Mouse (Mus musculus) monocyte, adult 2 months (primary cell): Measurements from ENCODE around the gene Ankrd1.

ENCODE experiments used
- DNase-seq, 2 experiments: peaks; one replicate each; pipeline ENCODE4 v3.0.0; 2022; ENCODE audit warnings: low spot score in 2 of 2, low read depth in 1 of 2

Gene Ankrd1

GRCm38 (mm10) chr19:36119783-36120471, at the start of gene Ankrd1:
Ankrd1 (minus strand) TSS chr19:36120099.
- DNase-seq: no peak

- DNase-seq: no peak
These were observed 49.2 kb upstream of the Ankrd1 start for GRCm38 (mm10) chr19:36169101-36169500.

GRCm38 (mm10) chr19:36168121-36168520, 48.2 kb upstream of the Ankrd1 start:
- no peak for DNase-seq

GRCm38 (mm10) chr19:36167291-36167896, 47.5 kb upstream of the Ankrd1 start:
- DNase-seq: no peak

DNA sequence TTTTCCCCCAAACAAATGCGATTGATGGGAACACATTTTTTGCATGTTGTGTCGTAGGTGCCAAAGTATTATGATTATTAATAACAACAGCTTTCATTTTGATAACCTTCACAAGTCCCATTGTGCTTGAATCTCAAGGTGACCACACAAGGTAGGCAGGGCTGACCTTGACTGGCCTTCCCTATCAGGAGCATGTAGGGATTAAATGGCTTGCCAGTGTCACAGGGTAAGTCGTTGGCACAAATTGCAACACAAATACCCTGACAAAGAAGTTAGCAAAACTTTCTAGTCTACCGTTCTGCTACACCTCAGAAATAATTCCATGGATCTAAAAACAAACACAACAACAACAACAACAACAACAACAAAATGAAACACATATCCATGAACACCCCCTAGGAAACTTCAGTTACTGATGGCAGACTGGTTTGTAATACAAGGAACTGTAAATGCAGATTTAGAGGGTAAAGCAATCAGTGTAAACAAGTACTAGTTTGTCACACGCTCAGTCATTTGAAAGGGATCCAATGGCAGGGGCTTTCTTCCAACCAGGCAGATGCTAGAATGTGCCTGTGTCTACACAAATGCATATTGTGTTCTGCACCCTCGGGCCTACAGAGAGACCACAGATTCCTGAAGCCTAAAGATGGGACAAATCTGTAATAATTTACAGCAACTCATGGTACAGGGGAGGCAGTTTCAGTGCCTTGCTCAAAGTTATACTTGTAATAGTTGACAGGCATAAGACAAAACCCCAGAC, 46.7 kb upstream of the Ankrd1 start:
- no peak for DNase-seq

DNA sequence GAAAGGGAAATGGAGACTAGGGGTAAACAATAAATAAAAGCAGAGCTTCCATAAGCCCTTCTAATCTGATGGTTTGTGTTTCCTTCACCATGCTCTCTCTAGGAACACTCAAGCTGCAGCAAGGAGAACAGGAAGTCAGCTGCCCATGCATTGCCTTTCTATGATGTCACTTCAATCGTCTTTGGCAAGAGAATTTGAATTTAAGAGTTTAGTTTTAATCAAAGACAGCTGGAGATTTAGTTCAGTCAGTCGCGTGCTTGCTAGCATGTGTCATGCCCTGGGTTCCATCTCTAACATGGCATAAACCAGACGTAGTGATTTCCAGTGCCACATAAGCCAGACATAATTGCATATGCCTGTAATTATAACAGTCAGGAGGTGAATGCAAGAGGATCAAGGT, 45.5 kb upstream of the Ankrd1 start:
- no peak for DNase-seq

- no peak for DNase-seq
These were observed 30.5 kb upstream of the Ankrd1 start for GRCm38 (mm10) chr19:36150241-36151007.

GRCm38 (mm10) chr19:36148578-36148977, 28.7 kb upstream of the Ankrd1 start:
- DNase-seq: no peak

DNA sequence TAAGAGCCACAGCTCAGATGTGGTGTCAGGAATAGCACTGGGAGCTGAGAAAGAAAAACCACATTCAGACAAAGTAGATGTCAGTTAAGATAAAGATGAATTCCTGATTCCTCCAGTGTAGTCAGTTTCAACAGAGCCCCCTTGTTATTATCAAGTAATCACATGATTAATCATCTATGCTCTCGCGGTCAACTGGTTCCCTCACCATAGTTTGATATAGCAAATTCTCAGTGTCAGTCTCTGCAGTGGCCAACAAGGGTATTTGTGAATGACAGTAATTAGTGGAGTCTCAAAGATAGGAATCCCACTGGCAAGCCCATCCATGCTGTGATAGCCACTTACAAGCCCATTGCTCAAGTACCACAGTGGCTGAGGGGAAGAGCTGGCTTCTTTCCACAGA, 23.7 kb upstream of the Ankrd1 start:
- no peak for DNase-seq

DNA sequence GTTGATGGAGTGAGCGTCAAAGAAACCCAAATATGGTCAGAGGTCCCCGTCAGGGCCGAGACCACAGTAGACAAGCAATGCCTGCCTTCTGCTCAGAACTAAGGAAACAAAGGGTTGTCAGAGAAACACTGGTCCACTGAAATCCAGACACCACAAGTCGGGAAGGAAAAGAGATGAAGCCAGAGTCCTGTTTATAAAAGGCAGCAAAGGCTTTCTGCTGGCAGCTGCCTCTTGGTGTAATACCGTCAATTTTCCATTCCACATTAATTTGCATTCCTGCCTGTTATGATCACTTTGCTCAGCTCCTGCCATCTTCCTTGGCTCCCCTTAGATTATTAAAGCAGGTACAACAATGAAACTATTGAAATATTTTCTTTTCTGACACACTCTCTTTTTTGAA, 13.8 kb upstream of the Ankrd1 start:
- DNase-seq: no peak

DNA sequence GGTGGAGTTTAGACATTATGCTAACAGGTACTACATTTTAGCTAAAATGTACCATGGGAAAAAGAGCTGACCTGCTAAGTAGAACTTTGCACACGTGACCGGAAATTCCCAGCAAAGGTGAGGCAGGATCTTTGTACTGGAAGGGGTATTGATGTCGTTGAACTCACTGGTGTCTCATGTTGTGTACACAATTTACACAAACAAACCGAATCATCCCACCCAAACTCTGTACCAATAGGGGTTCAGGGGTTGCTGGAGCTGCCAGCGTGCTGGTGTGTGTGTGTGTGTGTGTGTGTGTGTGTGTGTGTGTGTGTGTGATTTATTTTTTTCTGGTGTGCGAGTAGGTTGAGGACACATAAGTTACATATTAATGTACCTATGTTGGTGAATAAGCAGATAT, 13.2 kb upstream of the Ankrd1 start:
- no peak for DNase-seq

GRCm38 (mm10) chr19:36131990-36132389, 12.1 kb upstream of the Ankrd1 start:
- no peak for DNase-seq

GRCm38 (mm10) chr19:36130181-36130580, 10.3 kb upstream of the Ankrd1 start:
- no peak for DNase-seq

- DNase-seq: no peak
These were observed 9.7 kb upstream of the Ankrd1 start for GRCm38 (mm10) chr19:36129643-36130042.

DNA sequence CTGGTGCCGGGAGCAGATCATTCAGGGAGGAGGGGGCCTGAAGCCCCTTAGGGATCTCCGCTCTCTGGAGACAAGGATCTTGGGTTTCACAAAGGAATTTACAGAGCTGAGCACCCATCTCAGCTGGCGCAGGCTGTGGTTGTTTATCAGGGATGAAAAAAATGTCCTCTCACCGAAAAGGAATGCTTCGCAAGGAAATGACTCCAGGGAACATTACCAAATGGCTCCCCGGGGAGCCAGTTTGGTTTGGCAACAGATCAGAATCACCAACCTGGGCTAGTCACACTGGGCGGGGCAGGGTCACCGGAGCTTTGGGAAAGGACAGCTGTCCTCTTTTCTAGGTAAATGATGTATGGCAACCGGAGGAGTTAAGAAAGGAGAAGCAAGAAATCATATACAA, 9.3 kb upstream of the Ankrd1 start:
- DNase-seq: no peak

- DNase-seq: no peak
These were observed 8.5 kb upstream of the Ankrd1 start for GRCm38 (mm10) chr19:36128440-36128839.

DNA sequence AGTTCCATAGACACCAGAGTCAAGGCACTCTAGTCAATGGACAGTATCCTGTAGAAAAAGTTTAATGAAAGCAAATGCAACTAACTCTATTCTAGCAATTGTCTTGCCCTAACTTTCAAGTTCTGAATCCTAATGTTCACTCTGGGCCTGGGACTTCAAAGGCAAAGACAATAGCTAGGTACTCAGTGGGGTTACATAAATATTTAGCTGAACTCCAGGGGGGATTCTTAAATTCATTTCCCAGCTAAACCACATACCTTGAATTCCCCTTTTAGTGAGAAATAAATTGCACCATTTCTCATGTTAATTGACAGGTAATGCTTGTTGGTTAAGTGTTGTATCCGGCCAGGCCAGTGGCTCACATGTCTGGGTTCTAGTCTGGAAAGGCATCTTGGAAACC, 4.3 kb upstream of the Ankrd1 start:
- DNase-seq: no peak

DNA sequence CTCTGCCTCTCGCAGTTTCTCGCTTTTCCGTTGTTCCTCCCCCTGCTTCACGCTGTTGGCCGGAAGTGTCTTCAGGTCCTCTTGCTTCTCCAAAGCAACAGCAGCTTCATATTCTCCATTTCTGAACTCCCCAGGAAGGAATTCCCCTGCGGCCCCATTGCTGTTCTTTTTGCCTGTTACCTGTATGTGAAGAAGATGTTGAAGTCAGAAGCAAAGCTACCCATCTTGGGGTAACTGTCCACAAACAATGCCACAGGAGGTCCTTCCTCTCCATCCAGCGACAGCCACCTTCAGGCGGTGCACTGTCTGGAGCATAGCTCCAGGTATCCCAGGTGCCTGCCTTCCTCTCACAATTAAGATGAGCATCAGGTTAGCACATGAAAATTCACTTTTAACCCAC, 680 bp downstream of the Ankrd1 start:
- no peak for DNase-seq

DNA sequence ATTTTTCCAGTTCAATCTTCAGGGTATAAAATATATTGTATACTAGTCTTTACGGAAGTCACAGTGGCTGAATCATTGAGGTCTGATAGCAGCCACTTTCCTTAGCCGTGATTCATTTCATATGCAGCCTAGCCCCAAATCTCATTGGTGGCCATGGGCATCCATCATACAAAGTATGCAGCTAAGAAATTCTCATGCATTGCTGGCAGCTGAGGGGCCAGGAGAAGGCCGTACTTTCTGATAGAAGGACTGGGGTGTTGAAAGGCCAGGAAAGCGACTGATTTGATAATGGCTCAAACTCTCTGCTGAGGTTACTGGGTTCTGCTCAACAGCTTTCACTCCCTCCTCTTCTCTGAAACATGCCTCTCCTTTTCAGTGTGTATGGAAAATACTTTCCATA, 3.7 kb downstream of the Ankrd1 start:
- no peak for DNase-seq

DNA sequence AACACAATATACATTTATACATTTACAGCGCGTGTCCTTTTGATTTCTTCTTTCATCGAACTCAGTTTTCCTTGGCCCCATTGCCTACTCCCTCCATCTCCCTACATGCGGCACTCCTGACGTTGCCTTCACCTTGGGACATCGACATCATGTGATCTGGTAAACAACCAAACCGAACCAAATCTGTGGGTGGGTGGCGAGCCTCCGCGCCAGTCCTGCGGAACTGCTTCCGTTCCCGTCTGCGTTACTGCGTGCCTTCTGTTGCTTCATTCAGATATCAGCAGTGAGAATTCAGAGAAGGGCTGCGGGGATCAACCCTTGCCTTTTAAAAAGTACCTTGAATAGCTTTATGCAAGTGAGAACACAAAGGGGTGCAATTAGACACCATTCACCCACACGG, 7.9 kb downstream of the Ankrd1 start:
- no peak for DNase-seq

GRCm38 (mm10) chr19:36111054-36111895, 8.6 kb downstream of the Ankrd1 start:
- DNase-seq: no peak
